Mouse (Mus musculus): ENCODE measurements around the gene Bbc3. TPM values are rescaled to one million over a fixed set of nuclear protein-coding genes. Genes with fewer than 3 reads are reported as not detected.
A peak's percentile ranks its signal among the peaks of the same experiment; 100 is the strongest.

The Bbc3 gene
- polyA plus RNA-seq, 1 experiment, result 291 TPM

GRCm38 (mm10) chr7:16285450-16286025, 22.7 kb upstream of the Bbc3 start:
- TF ChIP-seq GATA1 (IDR thresholded peaks at IDR 0.05; ENCODE audit: low read length), result no peak

- no peak for TF ChIP-seq GATA1 (IDR thresholded peaks at IDR 0.05; ENCODE audit: low read length)
Observed at GRCm38 (mm10) chr7:16286026-16286961, 21.9 kb upstream of the Bbc3 start, which contains the start of gene Ccdc9. Gene Ccdc9, minus strand, starts transcription at chr7:16286795.

GRCm38 (mm10) chr7:16287016-16287415, 21.2 kb upstream of the Bbc3 start:
- TF ChIP-seq GATA1 (IDR thresholded peaks at IDR 0.05; ENCODE audit: low read length), result no peak

GRCm38 (mm10) chr7:16287791-16288190, 20.4 kb upstream of the Bbc3 start:
- no peak for TF ChIP-seq GATA1 (IDR thresholded peaks at IDR 0.05; ENCODE audit: low read length)

- no peak for TF ChIP-seq GATA1 (IDR thresholded peaks at IDR 0.05; ENCODE audit: low read length)
Observed at GRCm38 (mm10) chr7:16294346-16294745, 13.8 kb upstream of the Bbc3 start.

- peak; percentile 7 for TF ChIP-seq GATA1 (IDR thresholded peaks at IDR 0.05; ENCODE audit: low read length)
Observed at GRCm38 (mm10) chr7:16294837-16295236, 13.4 kb upstream of the Bbc3 start.

GRCm38 (mm10) chr7:16295321-16295900, 12.8 kb upstream of the Bbc3 start:
- no peak for TF ChIP-seq GATA1 (IDR thresholded peaks at IDR 0.05; ENCODE audit: low read length)

GRCm38 (mm10) chr7:16296146-16296545, 12.0 kb upstream of the Bbc3 start:
- TF ChIP-seq GATA1 (IDR thresholded peaks at IDR 0.05; ENCODE audit: low read length), result no peak

- TF ChIP-seq GATA1 (IDR thresholded peaks at IDR 0.05; ENCODE audit: low read length), result no peak
Observed at GRCm38 (mm10) chr7:16296766-16297390, 11.3 kb upstream of the Bbc3 start.

GRCm38 (mm10) chr7:16297616-16298015, 10.6 kb upstream of the Bbc3 start:
- TF ChIP-seq GATA1 (IDR thresholded peaks at IDR 0.05; ENCODE audit: low read length), result no peak

GRCm38 (mm10) chr7:16298927-16299326, 9.3 kb upstream of the Bbc3 start:
- TF ChIP-seq GATA1 (IDR thresholded peaks at IDR 0.05; ENCODE audit: low read length), result no peak

GRCm38 (mm10) chr7:16299419-16300035, 8.7 kb upstream of the Bbc3 start:
- no peak for TF ChIP-seq GATA1 (IDR thresholded peaks at IDR 0.05; ENCODE audit: low read length)

GRCm38 (mm10) chr7:16308555-16309317, 543 bp downstream of the Bbc3 start:
- TF ChIP-seq GATA1 (IDR thresholded peaks at IDR 0.05; ENCODE audit: low read length), result no peak

- TF ChIP-seq GATA1 (IDR thresholded peaks at IDR 0.05; ENCODE audit: low read length), result no peak
Observed at GRCm38 (mm10) chr7:16309318-16310019, 1.3 kb downstream of the Bbc3 start.

All from G1E-ER4 (cell line).